Mouse (Mus musculus): ENCODE results near the gene Lamc3.

DNA sequence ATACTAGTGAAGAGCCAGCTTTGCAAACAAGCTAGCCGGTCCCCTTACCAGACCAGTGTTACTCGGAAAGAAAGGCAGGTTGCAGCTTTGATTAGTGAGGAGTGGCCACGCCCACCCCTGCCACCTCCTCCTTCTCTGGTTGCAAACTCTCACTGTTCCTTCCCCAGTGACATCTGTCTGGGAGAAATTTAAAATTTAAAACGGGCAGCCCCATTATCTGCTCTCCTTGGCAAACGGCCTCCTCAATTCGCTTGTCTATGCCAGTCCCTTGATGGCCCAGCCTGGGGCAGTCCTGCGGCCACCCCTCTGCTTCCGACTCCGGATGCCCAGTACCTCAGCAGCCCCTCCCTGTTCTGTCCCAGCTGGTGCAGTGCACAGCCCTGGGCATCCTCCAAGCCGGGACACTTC is 42.4 kb upstream of the Lamc3 start:
- no peak for TF ChIP-seq CTCF (IDR thresholded peaks at IDR 0.05; ENCODE audit: low read depth)
- no peak for TF ChIP-seq EP300 (IDR thresholded peaks at IDR 0.05; ENCODE audit: low read depth)

Measured in liver, postnatal 0 days (tissue).